Mouse (Mus musculus) stomach, embryonic 14.5 days (tissue): Measurements from ENCODE around the gene Prkcz. TPM values are rescaled to one million over a fixed set of nuclear protein-coding genes. Genes with fewer than 3 reads are reported as not detected.
A peak's percentile ranks its signal among the peaks of the same experiment; 100 is the strongest.

Experiments
- ATAC-seq: fragments of 200-750 bp; cut with Nextera tagmentation; 2 replicates; pipeline ENCODE4 v1.8.0; 2017; ENCODE audit warnings: low read depth, moderate TSS enrichment; ENCODE audit not compliant: insufficient number of reproducible peaks, insufficient read depth, low FRiP score
- H3K27ac ChIP-seq: fragments of 300-500 bp; sonication (generic); 2 replicates; pipeline ENCODE4 v1.5.1; 2014; ENCODE audit warnings: mild to moderate bottlenecking, low read length, moderate library complexity, mixed read lengths
- H3K27me3 ChIP-seq: fragments of 300-500 bp; sonication (generic); 2 replicates; pipeline ENCODE4 v1.6.1; 2014; ENCODE audit warnings: low read length, control low read depth, mixed read lengths; ENCODE audit not compliant: control insufficient read depth, insufficient read depth
- H3K36me3 ChIP-seq: fragments of 300-500 bp; sonication (generic); 2 replicates; pipeline ENCODE4 v1.6.1; 2014; ENCODE audit warnings: mild to moderate bottlenecking, control low read depth, low read length, moderate library complexity, mixed read lengths; ENCODE audit not compliant: control insufficient read depth, insufficient read depth
- H3K4me1 ChIP-seq: fragments of 300-500 bp; sonication (generic); 2 replicates; pipeline ENCODE4 v1.6.1; 2014; ENCODE audit warnings: low read length, control low read depth, mixed read lengths; ENCODE audit not compliant: control insufficient read depth, insufficient read depth
- H3K4me2 ChIP-seq: fragments of 300-500 bp; sonication (generic); replicated peaks from 2 replicates; pipeline ENCODE4 v1.6.1; 2014; ENCODE audit warnings: low read depth, low read length, control low read depth
- H3K4me3 ChIP-seq: fragments of 300-500 bp; sonication (generic); 2 replicates; pipeline ENCODE4 v1.5.1; 2014; ENCODE audit warnings: low read depth, low read length, control low read depth
- H3K9ac ChIP-seq: fragments of 300-500 bp; sonication (generic); replicated peaks from 2 replicates; pipeline ENCODE4 v1.6.1; 2014; ENCODE audit warnings: low read depth, mild to moderate bottlenecking, control low read depth, low read length, moderate library complexity, mixed read lengths
- H3K9me3 ChIP-seq: fragments of 300-500 bp; sonication (generic); 2 replicates; pipeline ENCODE4 v1.6.1; 2016; ENCODE audit warnings: low read depth, low read length, control low read depth; ENCODE audit not compliant: control insufficient read depth
- WGBS: fragments of 180-500 bp; shearing (Covaris S2); extraction: QIAGEN DNeasy Blood & Tissue Kit; methylation state at CpG from one replicate; pipeline ENCODE4 v1.1.7; 2014; 5-methylcytosine and 5-hydroxymethylcytosine counted together
- polyA plus RNA-seq: library from polyadenylated mRNA; unstranded; fragments of >200 nt; fragmentation: Nextera tagmentation; extraction: Ambion mirVana; gene quantifications from 2 replicates; pipeline ENCODE4 v1.2.1, GENCODE M21; 2014

Gene Prkcz
- polyA plus RNA-seq, 1 experiment from 2014 or later = 12.9 TPM

DNA sequence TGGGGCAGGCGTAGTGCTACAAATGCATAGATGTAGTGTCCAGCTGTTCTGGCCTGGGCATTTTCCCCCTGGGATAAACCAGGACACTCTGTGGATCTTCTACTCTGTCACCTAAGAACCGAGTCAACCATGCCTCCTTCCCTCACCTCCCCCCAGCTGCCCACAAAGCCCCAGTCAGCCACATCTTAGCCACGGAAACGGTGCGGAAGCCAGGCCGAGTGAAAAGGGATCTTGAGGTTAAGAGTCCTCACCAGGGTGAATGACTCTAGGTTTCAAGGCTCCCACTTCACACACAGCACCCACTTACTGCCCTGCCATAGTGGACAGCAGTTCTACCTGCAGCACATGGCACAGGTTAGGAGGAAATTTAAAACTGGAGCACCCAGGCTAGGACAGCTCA, 7.1 kb downstream of the Prkcz start:
- Histone ChIP-seq H3K36me3 (no peaks in the 10 kb centered on the region), H3K27ac (no peak overlapping the region), H3K4me1 (no peaks in the 10 kb centered on the region), H3K4me2 (no peak overlapping the region), H3K9me3 (no peaks in the 10 kb centered on the region), H3K9ac (no peak overlapping the region), H3K4me3 (no peak overlapping the region), H3K27me3 (no peaks in the 10 kb centered on the region)
- no peak for ATAC-seq
- WGBS = 88% methylated on average over 6 of the region's 6 CpGs

DNA sequence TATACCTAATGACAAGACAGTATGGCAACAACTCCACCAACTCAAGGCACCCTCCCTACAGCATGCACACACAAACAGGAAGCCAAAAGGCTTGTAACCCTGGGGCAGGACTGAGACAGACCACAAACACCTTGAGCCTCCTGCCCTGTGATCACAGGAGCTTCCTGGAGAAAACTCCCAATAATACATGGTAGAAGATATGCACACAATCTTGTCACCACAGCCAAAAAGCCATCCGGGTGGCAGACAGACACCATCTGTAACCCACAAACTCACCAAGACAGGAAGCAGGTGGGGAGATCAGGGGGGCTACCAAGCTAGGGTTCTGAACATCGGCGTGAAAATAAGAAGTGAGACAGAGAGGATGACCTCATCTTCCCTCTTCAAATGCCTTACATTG, 8.6 kb downstream of the Prkcz start:
- Histone ChIP-seq H3K9me3 (no peaks in the 10 kb centered on the region), H3K4me1 (no peaks in the 10 kb centered on the region), H3K27ac (no peak overlapping the region), H3K4me3 (no peak overlapping the region), H3K4me2 (no peak overlapping the region), H3K36me3 (no peaks in the 10 kb centered on the region), H3K9ac (no peak overlapping the region), H3K27me3 (no peaks in the 10 kb centered on the region)
- no peak for ATAC-seq
- WGBS = 76% methylated on average over 3 of the region's 3 CpGs

DNA sequence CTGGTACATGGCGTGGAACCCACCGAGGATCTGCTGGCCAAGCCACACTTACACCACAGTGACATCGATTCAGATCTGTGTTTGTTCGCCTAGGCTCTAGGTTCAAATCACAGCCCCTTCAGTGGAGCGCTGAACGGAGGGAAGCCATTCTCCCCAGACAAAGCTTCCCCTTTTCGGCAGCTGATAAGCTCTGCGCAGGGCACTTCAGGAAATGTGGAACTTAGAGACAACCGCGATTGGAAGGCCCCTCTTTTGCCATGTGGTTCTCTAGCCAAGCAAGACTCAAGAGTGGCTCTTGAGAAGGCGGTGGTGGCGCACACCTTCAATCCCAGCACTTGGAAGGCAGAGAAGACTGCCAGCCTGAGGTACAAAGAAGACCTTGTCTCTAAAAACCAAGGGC, 14.8 kb downstream of the Prkcz start:
- WGBS = 86% methylated on average over 12 of the region's 12 CpGs
- H3K27me3 ChIP-seq = no peaks in the 10 kb centered on the region
- peaks cover 6% of the 10 kb centered on the region; the same call in 1 of the 2 replicates for H3K4me1 ChIP-seq

DNA sequence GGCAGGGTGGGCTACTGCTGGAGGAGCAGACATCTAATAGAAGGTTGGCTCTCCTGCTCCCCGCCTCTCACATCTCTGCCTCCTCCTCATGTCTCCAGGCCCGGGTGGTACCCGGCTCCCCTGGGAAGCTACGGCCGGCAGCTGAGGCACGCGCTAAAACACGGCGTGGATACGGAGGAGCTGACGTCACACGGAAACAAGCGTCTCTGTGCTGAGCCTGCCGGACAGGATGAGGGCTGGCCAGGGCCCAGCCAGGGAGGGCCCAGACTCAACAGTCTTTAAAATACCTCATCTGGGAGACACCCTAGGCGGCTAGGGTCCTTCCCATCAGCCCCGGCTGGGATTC, 15.6 kb downstream of the Prkcz start:
- Histone ChIP-seq H3K4me2 (peak overlapping the region; percentile 85), H3K4me1 (peaks cover 6% of the 10 kb centered on the region; the same call in 1 of the 2 replicates), H3K27ac (no peak overlapping the region), H3K9ac (peak overlapping the region; percentile 18; the same call in 1 of the 2 replicates), H3K9me3 (no peaks in the 10 kb centered on the region), H3K4me3 (peak overlapping the region; percentile 41), H3K36me3 (no peaks in the 10 kb centered on the region), H3K27me3 (no peaks in the 10 kb centered on the region)
- ATAC-seq = peak; percentile 84; the same call in 1 of the 2 replicates
- WGBS = 1% methylated on average over 16 of the region's 16 CpGs

More for the DNA sequence above, 14.8 kb downstream of the Prkcz start:
- H3K36me3 ChIP-seq = no peaks in the 10 kb centered on the region
- no peak for ATAC-seq
- H3K9me3 ChIP-seq = no peaks in the 10 kb centered on the region
- no peak overlapping the region for H3K27ac ChIP-seq
- no peak overlapping the region for H3K9ac ChIP-seq
- no peak overlapping the region for H3K4me3 ChIP-seq
- H3K4me2 ChIP-seq = no peak overlapping the region

DNA sequence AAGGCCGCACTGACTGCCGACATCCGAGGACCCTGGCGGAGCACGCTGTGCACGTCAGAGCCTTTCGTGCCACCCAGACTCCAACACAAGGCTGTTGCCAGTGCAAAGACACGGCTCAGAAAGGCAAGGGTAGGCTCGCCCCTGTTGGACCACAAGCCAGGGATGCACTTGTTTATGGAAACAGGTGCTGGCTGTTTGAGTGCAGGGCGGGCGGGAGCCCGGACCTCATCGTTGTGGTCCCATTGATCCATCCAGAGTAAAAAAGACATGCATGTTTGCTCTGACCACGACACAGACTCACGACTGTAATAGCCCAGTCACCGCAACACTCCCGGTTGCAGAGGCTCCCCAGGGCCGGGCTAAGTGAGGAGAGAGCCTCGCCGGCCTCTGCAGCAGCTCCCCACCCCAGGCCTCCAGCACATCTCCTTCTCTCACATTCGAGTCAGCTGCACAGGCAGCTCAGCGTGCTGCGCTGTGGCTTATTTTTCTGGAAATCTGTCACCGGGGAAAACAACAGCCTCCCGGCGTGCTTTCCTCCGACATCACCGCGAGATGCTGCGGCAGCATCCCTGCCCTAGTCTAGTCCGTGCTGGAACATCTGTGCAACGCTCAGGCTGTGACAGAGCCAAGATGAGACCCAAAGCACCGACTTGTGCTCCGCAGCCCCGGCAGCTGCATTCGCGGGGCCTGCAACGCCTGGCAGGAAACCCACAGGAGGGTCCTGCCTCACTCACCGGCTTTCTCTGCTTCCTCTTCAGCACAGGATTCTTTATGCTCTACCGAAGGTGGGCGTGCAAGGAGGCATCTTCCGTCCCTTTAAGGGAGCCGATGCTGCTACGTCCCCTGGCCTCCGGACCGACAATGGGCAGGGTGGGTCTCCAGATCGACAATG, 16.2 kb downstream of the Prkcz start:
- 0 out of 2 replicates have a peak, but pooled peaks have one; percentile 37 for ATAC-seq
- Histone ChIP-seq H3K4me2 (peak overlapping the region; percentile 85), H3K9me3 (no peaks in the 10 kb centered on the region), H3K9ac (peak overlapping the region; percentile 18; the same call in 1 of the 2 replicates), H3K4me3 (peak overlapping the region; percentile 41), H3K27me3 (no peaks in the 10 kb centered on the region), H3K36me3 (no peaks in the 10 kb centered on the region), H3K4me1 (peaks cover 6% of the 10 kb centered on the region; the same call in 1 of the 2 replicates), H3K27ac (no peak overlapping the region)
- WGBS = 15% methylated on average over 47 of the region's 47 CpGs

DNA sequence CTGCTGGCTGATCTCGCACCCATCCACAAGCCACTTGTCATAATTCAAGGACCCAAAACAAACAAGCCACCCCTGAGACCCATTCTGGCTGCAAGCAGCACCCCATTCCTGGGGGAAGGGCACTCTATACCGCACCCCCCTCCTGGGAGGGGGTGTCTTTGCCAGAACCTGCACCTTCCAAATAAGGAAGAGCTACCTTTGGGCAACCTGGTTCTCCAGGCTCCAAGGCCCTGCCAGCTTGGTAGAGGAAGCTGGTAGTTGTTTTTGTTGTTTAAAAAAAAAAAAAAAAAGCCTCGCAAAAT, 16.9 kb downstream of the Prkcz start:
- Histone ChIP-seq H3K9ac (no peak overlapping the region), H3K4me1 (peaks cover 6% of the 10 kb centered on the region; the same call in 1 of the 2 replicates), H3K4me2 (no peak overlapping the region), H3K27ac (no peak overlapping the region), H3K4me3 (no peak overlapping the region), H3K27me3 (no peaks in the 10 kb centered on the region), H3K9me3 (no peaks in the 10 kb centered on the region), H3K36me3 (no peaks in the 10 kb centered on the region)
- ATAC-seq = no peak
- 54% methylated on average over 3 of the region's 3 CpGs for WGBS

DNA sequence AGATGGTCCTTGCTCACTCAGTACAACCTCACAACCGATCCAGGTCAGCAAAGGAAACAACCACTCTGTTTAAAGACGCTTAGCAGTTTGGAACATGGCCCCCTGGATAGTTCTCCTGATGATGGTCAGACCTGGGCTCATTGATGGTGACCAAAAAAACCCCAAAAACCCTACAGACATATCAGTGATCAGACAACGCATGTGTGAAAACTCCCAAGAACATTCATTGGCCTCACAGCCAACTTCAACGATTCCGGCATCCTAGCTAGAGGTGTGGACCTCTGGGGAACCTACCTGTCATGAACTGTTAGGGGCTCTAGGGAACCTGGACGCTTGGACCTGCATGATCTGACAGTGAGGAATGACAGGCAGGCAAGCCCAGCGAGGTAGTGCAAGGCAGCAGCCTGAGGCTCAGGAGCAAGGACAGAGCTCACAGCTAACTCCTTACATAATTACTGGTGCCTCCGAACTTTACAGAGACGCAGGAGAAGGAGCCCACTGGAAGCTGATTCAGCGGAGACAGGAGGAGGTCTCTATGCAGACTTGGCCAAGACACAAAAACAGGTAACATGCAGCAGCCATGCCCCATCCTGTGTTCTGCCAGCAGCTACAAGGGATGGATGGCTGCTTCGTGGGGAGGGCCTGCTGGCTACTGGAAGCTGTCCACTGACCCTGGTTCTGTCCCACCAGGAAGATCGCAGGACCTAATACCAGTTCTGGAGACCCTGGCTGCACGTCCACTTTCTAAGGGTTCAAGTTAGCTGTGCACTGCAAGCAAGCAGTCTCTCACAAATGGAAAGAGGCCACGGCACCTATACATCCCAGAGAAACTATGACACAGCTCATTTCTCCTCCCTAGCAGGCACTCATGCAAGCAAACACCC, 17.5 kb downstream of the Prkcz start:
- no peak overlapping the region for H3K4me2 ChIP-seq
- peaks cover 6% of the 10 kb centered on the region; the same call in 1 of the 2 replicates for H3K4me1 ChIP-seq
- no peaks in the 10 kb centered on the region for H3K36me3 ChIP-seq
- no peaks in the 10 kb centered on the region for H3K27me3 ChIP-seq
- H3K9me3 ChIP-seq = no peaks in the 10 kb centered on the region
- ATAC-seq = no peak
- H3K9ac ChIP-seq = no peak overlapping the region
- no peak overlapping the region for H3K27ac ChIP-seq
- H3K4me3 ChIP-seq = no peak overlapping the region
- WGBS = 81% methylated on average over 14 of the region's 14 CpGs

DNA sequence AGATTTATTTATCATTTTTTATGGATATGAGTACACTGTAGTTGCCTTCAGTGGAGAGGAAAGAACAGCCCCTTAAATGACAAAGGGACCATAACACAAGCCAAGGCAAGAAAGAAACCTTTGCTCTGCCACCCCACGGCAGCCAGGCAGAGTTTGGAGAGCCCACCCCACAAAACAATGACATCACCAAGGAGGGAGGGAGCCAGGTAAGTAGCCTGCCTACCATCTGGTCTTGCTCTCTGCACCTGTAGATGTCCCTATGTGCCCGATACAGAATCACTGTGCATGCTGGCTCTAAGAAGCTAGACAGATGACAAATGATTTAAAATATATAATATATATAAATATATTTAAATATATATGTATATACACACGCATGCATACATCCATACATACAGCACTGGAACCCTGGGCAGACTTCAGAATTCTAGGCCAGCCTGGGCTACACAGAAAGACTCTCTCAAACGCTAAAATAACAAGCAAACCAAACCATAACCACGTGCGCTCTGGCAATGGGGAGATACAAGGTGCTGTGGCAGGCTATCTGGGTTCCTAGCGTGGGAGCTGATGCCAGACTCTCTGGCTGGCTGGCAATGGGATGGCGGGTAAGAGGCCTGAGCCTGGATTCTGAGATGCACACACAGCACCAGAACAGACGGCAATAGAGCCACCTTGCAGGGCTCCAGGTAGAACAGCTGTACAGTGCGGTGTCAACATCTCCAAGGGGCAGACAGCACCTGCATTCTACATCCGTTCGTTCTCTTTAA, 24.7 kb downstream of the Prkcz start:
- Histone ChIP-seq H3K27me3 (no peaks in the 10 kb centered on the region), H3K4me1 (no peaks in the 10 kb centered on the region), H3K4me2 (no peak overlapping the region), H3K9me3 (no peaks in the 10 kb centered on the region), H3K36me3 (no peaks in the 10 kb centered on the region), H3K4me3 (no peak overlapping the region), H3K9ac (no peak overlapping the region), H3K27ac (no peak overlapping the region)
- 85% methylated on average over 12 of the region's 12 CpGs for WGBS
- no peak for ATAC-seq
